Mouse (Mus musculus) ES-Bruce4 (cell line): ENCODE data around the gene Cdk20. TPM values are rescaled to one million over a fixed set of nuclear protein-coding genes. Genes with fewer than 3 reads are reported as not detected.
A peak's percentile ranks its signal among the peaks of the same experiment; 100 is the strongest.

Source experiments
- H3K27ac ChIP-seq: 2 replicates; pipeline ENCODE4 v1.5.1; 2012; ENCODE audit warnings: low read length, inconsistent platforms; ENCODE audit not compliant: insufficient read depth
- H3K27me3 ChIP-seq: 2 replicates; pipeline ENCODE4 v1.6.1; 2012; ENCODE audit warnings: mild to moderate bottlenecking, low read length, inconsistent platforms; ENCODE audit not compliant: control insufficient read depth, poor library complexity, insufficient read depth, severe bottlenecking
- H3K36me3 ChIP-seq: 2 replicates; pipeline ENCODE4 v1.6.1; 2012; ENCODE audit warnings: inconsistent platforms, mild to moderate bottlenecking, low read length, moderate library complexity; ENCODE audit not compliant: control insufficient read depth, poor library complexity, insufficient read depth, severe bottlenecking
- H3K4me1 ChIP-seq: one replicate; pipeline ENCODE4 v1.8.1; 2011; ENCODE audit warnings: low read length; ENCODE audit not compliant: control insufficient read depth, insufficient read depth
- H3K4me3 ChIP-seq: 2 replicates; pipeline ENCODE4 v1.5.1; 2011; ENCODE audit warnings: low read depth, mild to moderate bottlenecking, low read length
- H3K9ac ChIP-seq: 2 replicates; pipeline ENCODE4 v1.6.1; 2012; ENCODE audit warnings: low read depth, mild to moderate bottlenecking, inconsistent platforms; ENCODE audit not compliant: poor library complexity, severe bottlenecking
- H3K9me3 ChIP-seq: replicated peaks from 2 replicates; pipeline ENCODE4 v1.6.1; 2012; ENCODE audit warnings: mild to moderate bottlenecking, low read length, inconsistent platforms; ENCODE audit not compliant: control insufficient read depth, poor library complexity, insufficient read depth, severe bottlenecking
- CTCF ChIP-seq: IDR thresholded peaks from one replicate; pipeline ENCODE4 v1.8.1; 2011; ENCODE audit warnings: low read depth, low read length
- EP300 ChIP-seq: IDR thresholded peaks from 2 replicates; pipeline ENCODE4 v1.6.1; 2011; ENCODE audit warnings: low read depth, low read length; ENCODE audit not compliant: insufficient read depth
- POLR2A ChIP-seq: IDR thresholded peaks from one replicate; pipeline ENCODE4 v1.8.1; 2011; ENCODE audit warnings: low read length; ENCODE audit not compliant: insufficient read depth
- polyA plus RNA-seq: library from polyadenylated mRNA; stranded (reverse); fragments of >200 nt; gene quantifications from 2 replicates; pipeline ENCODE4 v1.2.4, GENCODE M21; 2011; ENCODE audit warnings: low read depth; ENCODE audit not compliant: missing spikeins, insufficient read depth, insufficient read length

Cdk20 gene
- polyA plus RNA-seq, 1 experiment: 4.6 TPM

DNA sequence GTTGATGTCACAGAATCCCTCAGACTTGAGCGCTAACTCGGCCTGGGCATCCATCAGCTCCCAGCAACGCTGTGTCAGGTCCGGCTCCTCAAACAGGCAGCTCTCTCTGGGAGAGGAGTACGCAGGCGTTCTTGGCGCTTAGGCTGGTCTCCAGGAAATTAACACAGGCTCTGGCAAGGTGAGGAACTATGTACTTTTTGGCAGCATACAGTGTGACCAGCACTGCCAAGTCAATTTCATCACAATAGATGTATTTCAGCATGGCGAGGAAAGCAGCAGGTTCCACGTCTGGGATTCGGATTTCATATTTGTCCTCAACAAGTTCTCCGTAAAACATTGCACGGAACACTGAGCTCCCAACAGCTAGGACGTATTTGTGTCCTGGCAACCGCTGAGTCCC is 26.1 kb downstream of the Cdk20 start:
- Histone ChIP-seq H3K4me3 (peak overlapping the region; percentile 65), H3K9ac (no peak overlapping the region), H3K36me3 (no peaks in the 10 kb centered on the region), H3K9me3 (no peaks in the 10 kb centered on the region; the same call in 1 of the 2 replicates), H3K27me3 (no peaks in the 10 kb centered on the region; the same call in 1 of the 2 replicates), H3K27ac (no peak overlapping the region), H3K4me1 (no peaks in the 10 kb centered on the region)
- TF ChIP-seq EP300: no peak
- no peak for TF ChIP-seq CTCF
- TF ChIP-seq POLR2A: no peak

DNA sequence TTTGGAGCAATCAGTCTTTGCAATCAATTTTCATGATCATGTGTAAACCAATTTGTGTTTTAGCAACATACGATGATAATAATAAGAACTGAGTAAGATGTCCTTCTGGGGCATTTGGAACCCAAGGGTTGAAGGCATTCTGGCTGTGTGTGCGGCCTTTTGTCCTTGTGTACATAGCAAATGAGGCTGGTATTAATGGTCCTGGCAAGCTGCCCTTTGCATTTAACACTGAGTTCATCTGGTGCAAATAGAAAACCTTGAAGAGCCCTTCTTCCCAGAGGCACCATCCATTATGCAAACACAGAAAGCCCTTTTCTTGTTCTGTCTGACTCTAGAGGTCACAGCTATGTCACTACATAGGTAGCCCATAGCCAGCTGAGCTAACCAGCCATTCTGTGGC is 30.5 kb downstream of the Cdk20 start:
- H3K4me3 ChIP-seq: no peak overlapping the region
- no peak for TF ChIP-seq EP300
- TF ChIP-seq POLR2A: no peak
- no peak for TF ChIP-seq CTCF
- no peaks in the 10 kb centered on the region; the same call in 1 of the 2 replicates for H3K27me3 ChIP-seq
- H3K9ac ChIP-seq: no peak overlapping the region
- H3K36me3 ChIP-seq: no peaks in the 10 kb centered on the region
- H3K9me3 ChIP-seq: no peaks in the 10 kb centered on the region; the same call in 1 of the 2 replicates
- no peaks in the 10 kb centered on the region for H3K4me1 ChIP-seq
- no peak overlapping the region for H3K27ac ChIP-seq

DNA sequence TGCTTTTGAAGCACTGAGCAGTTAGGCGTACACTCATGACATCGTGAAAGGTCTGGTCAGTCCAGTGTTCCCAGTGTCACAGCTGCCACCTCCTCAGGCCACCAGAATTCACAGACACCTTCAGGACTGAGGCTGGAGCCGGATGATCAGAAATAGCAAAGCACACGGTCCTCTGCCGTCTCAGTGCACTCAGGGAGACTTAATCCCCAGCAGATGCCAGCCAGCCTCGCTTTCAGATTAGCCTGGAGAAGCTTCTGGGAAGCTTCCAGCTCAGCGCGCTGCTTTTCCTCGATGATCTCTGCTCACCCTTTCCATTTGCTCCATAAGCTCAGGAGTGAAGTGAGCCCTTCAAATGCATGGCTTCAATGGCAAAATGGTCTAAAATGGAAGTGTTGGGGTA is 33.1 kb downstream of the Cdk20 start:
- Histone ChIP-seq H3K9ac (no peak overlapping the region), H3K27ac (no peak overlapping the region), H3K4me3 (no peak overlapping the region), H3K27me3 (no peaks in the 10 kb centered on the region), H3K9me3 (no peaks in the 10 kb centered on the region; the same call in 1 of the 2 replicates), H3K4me1 (no peaks in the 10 kb centered on the region), H3K36me3 (no peaks in the 10 kb centered on the region)
- no peak for TF ChIP-seq POLR2A
- TF ChIP-seq EP300: no peak
- no peak for TF ChIP-seq CTCF

DNA sequence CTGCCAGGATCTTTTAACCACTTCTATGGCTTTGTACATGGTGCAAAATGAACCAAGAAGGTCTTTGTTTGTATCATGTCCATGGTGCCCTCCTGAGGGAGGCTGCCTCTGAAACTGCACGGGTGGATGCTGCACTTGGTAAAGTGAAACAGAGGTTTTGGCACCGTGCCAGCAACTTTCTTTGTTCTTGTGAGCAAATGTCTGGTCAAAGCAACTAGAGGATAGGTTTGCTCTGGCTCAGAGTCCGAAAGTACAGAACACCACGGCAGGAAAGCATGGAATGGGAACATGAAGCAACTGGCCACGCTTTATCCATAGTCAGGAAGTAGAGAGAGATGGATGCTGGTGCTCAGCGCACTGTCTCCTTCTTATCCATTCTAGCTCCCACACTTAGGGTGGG is 35.8 kb downstream of the Cdk20 start:
- Histone ChIP-seq H3K9me3 (no peaks in the 10 kb centered on the region), H3K36me3 (no peaks in the 10 kb centered on the region), H3K9ac (no peak overlapping the region), H3K27ac (no peak overlapping the region), H3K27me3 (no peaks in the 10 kb centered on the region), H3K4me3 (no peak overlapping the region), H3K4me1 (no peaks in the 10 kb centered on the region)
- TF ChIP-seq EP300 (no peak), CTCF (no peak), POLR2A (no peak)

DNA sequence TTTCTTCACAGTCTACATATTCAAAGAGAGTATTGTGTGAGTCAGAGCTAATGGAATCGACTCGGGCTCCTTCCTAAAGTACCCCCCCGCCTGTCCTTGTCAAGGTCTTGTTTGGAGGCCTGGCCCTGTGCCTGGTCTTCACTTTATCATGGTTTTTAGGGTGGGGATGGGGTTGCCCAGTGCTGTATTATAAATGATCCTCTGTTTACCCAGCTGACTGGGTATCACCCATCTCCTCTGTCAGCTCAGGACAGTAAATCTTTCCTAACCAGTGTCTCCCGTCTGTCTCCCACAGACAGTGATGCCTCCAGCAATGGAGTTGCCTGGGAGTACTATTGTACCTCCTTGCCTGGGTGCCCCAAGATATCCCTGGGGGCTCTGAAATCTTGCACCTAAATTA is 45.9 kb downstream of the Cdk20 start:
- Histone ChIP-seq H3K27ac (no peak overlapping the region), H3K9me3 (no peaks in the 10 kb centered on the region), H3K27me3 (no peaks in the 10 kb centered on the region), H3K36me3 (no peaks in the 10 kb centered on the region), H3K4me3 (no peak overlapping the region), H3K4me1 (no peaks in the 10 kb centered on the region), H3K9ac (no peak overlapping the region)
- TF ChIP-seq EP300: no peak
- no peak for TF ChIP-seq CTCF
- TF ChIP-seq POLR2A: no peak

DNA sequence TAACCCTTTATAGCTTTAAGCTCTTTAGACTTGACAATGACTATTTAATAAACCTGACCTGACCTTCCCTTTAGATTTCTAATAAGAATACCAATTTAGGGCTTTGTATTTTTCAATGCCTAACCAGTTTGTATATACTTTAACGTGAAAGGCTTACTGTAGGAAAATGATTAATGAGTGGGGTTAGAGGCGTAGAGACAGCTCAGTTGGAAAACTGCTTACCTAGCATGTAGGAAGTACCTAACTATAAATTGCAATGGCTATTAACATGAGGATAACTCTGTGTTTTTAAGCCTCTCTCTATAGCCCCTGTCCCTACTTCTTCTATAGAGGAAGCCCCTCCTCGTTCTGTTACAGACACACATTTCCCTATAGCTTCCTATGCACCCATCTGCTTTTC is 47.8 kb downstream of the Cdk20 start:
- no peak overlapping the region for H3K4me3 ChIP-seq
- no peak for TF ChIP-seq POLR2A
- no peak for TF ChIP-seq EP300
- no peak for TF ChIP-seq CTCF
- H3K4me1 ChIP-seq: no peaks in the 10 kb centered on the region
- H3K27me3 ChIP-seq: no peaks in the 10 kb centered on the region; the same call in 1 of the 2 replicates
- no peaks in the 10 kb centered on the region for H3K36me3 ChIP-seq
- no peaks in the 10 kb centered on the region for H3K9me3 ChIP-seq
- H3K27ac ChIP-seq: no peak overlapping the region
- no peak overlapping the region for H3K9ac ChIP-seq
